Mouse (Mus musculus): ENCODE results near the gene Srsf7.

DNA sequence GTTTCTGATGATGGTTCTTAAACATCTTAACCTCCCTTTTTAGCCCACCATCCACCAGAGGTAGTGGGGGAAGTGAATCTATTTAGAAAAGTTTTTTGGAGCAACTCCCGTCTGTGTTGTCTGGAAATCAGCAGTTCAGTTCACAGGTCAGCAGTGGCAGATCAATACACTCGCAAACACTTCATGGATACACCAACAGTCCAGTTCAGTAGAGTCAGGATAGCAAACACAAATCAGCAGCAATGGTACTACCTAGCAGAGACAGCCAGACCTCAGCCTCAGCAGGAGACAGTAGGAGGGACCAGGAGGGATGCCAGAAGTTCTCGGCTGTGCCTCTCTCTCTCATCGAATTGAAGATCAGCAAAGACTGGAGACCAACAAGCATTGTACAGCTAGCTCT, 35.2 kb downstream of the Srsf7 start:
- TF ChIP-seq CTCF (IDR thresholded peaks at IDR 0.05; ENCODE audit: borderline replicate concordance, control insufficient read depth, extremely low read depth, insufficient read depth, low read length, poor library complexity) = no peak
- no peak for TF ChIP-seq POLR2A (IDR thresholded peaks at IDR 0.05; ENCODE audit: control insufficient read depth, extremely low read depth, insufficient read depth, low read length, poor library complexity)

All from thymus, adult 2 months (tissue).